ENCODE assay signal across 24 mouse cellular contexts in the genomic region with DNA sequence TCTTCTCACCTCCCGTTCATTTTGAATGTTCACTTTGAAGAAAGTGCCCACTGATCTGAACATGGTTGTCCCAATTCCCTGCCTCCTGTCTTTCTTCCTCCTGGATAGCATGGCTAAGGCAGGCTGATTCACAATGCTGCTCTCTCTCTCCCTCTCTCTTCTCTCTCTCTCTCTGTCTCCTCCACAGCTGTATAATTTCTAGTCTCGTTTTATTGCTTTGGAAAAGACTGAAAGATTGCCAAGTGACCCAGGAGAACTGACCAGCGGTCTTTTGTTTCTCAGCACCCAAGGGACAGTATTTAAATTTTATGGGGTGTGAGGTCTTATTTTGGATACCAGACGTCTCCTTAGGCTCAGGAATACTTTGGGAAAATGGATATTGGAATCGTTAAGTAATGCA.
DNase-seq lines count a peak whose midpoint lies in the region; ATAC-seq and TF ChIP-seq lines count a peak whose summit lies in the region.
"Had no signal": no experiment of that assay in that cellular context is flagged by ENCODE, and none has a peak within 500 bp of the region (broad histone marks: within the 10 kb centered on the region; RNA-seq: fewer than 3 reads in every experiment).

No protein-coding gene starts in this region.

- H3K4me3 ChIP-seq in kidney, embryonic 15.5 days (replicated peaks), result no peak overlapping the region
- H3K4me3 ChIP-seq in lung, embryonic 15.5 days, result no peak overlapping the region
- no peak overlapping the region for H3K4me3 ChIP-seq in limb, embryonic 14.5 days (replicated peaks; ENCODE audit: low read length)
- H3K4me3 ChIP-seq: forebrain, embryonic 10.5 days; forebrain, embryonic 13.5 days; gastrocnemius, adult 2 months; hindbrain, embryonic 12.5 days had no signal

- H3K27ac ChIP-seq in kidney, embryonic 15.5 days, result peak overlapping the region; percentile 56
- H3K27ac ChIP-seq in lung, embryonic 15.5 days, result no peak overlapping the region
- no peak overlapping the region for H3K27ac ChIP-seq in limb, embryonic 14.5 days (replicated peaks; ENCODE audit: low read depth, low read length)
- H3K27ac ChIP-seq: forebrain, embryonic 10.5 days; forebrain, embryonic 13.5 days; gastrocnemius, adult 2 months; hindbrain, embryonic 12.5 days had no signal

- no peaks in the 10 kb centered on the region for H3K27me3 ChIP-seq in kidney, embryonic 15.5 days
- H3K27me3 ChIP-seq in lung, embryonic 15.5 days, result no peaks in the 10 kb centered on the region
- no peaks in the 10 kb centered on the region for H3K27me3 ChIP-seq in limb, embryonic 14.5 days (ENCODE audit: control insufficient read depth, insufficient read depth, low read length)
- H3K27me3 ChIP-seq: CH12.LX; forebrain, embryonic 13.5 days; hindbrain, embryonic 12.5 days had no signal

- peak; percentile 75 for ATAC-seq in kidney, embryonic 15.5 days (replicated peaks; ENCODE audit: low FRiP score)
- ATAC-seq in lung, embryonic 15.5 days (ENCODE audit: borderline replicate concordance, extremely low read depth, low FRiP score, low TSS enrichment), result peak; percentile 75; the same call in 1 of the 2 replicates
- ATAC-seq in limb, embryonic 14.5 days (ENCODE audit: low FRiP score, low read depth), result peak; percentile 51; the same call in 1 of the 2 replicates
- ATAC-seq: forebrain, embryonic 13.5 days; forebrain, embryonic 16.5 days; Patski had no signal

- no peak for TF ChIP-seq POLR2A in limb, embryonic 14.5 days (IDR thresholded peaks at IDR 0.05; ENCODE audit: borderline replicate concordance, extremely low read depth, insufficient read depth, insufficient read length)

- no peak for DNase-seq in kidney, postnatal 25 days
- DNase-seq in kidney, postnatal 14 days, result peak; percentile 5
- DNase-seq in kidney, adult 11 months, result no peak
- DNase-seq in lung, postnatal 4 days, result no peak
- DNase-seq in limb, embryonic 14.5 days (ENCODE audit: low spot score), result peak; percentile 15
- DNase-seq: adrenal gland, postnatal 10 days; adrenal gland, postnatal 36 days; B cell, adult 2 months; cerebellum, adult 18-20 months; cerebellum, adult 9-10 months; cerebellum, postnatal 14 days; gastrocnemius, adult 2 months; gastrocnemius, postnatal 14 days; heart, adult 11 months had no signal

- no peak overlapping the region for H3K9ac ChIP-seq in kidney, embryonic 15.5 days
- no peak overlapping the region for H3K9ac ChIP-seq in lung, embryonic 15.5 days
- no peak overlapping the region for H3K9ac ChIP-seq in limb, embryonic 14.5 days (ENCODE audit: low read depth, low read length, severe bottlenecking)
- H3K9ac ChIP-seq: forebrain, embryonic 13.5 days; hindbrain, embryonic 12.5 days had no signal

- peak overlapping the region; percentile 16 for H3K4me2 ChIP-seq in kidney, embryonic 15.5 days
- H3K4me2 ChIP-seq in lung, embryonic 15.5 days, result no peak overlapping the region
- H3K4me2 ChIP-seq in limb, embryonic 14.5 days (replicated peaks; ENCODE audit: low read depth, low read length, severe bottlenecking), result no peak overlapping the region
- H3K4me2 ChIP-seq: forebrain, embryonic 13.5 days; heart, embryonic 11.5 days; hindbrain, embryonic 12.5 days had no signal

- peaks cover 23% of the 10 kb centered on the region for H3K4me1 ChIP-seq in kidney, embryonic 15.5 days
- H3K4me1 ChIP-seq in lung, embryonic 15.5 days, result 0 out of 2 replicates have a peak, but pooled peaks cover 8% of the 10 kb centered on the region
- peaks cover 6% of the 10 kb centered on the region; the same call in 1 of the 2 replicates for H3K4me1 ChIP-seq in limb, embryonic 14.5 days (ENCODE audit: control insufficient read depth, insufficient read depth, low read length)
- H3K4me1 ChIP-seq: hindbrain, embryonic 12.5 days had no signal

- H3K9me3 ChIP-seq in kidney, embryonic 15.5 days (replicated peaks), result no peaks in the 10 kb centered on the region
- no peaks in the 10 kb centered on the region for H3K9me3 ChIP-seq in lung, embryonic 15.5 days
- no peaks in the 10 kb centered on the region for H3K9me3 ChIP-seq in limb, embryonic 14.5 days (ENCODE audit: control insufficient read depth, low read length)
- H3K9me3 ChIP-seq: forebrain, embryonic 10.5 days; forebrain, embryonic 13.5 days; G1E; hindbrain, embryonic 12.5 days had no signal

- no peaks in the 10 kb centered on the region for H3K36me3 ChIP-seq in kidney, embryonic 15.5 days
- no peaks in the 10 kb centered on the region for H3K36me3 ChIP-seq in lung, embryonic 15.5 days
- H3K36me3 ChIP-seq in limb, embryonic 14.5 days (ENCODE audit: control insufficient read depth, insufficient read depth, low read length), result no peaks in the 10 kb centered on the region
- H3K36me3 ChIP-seq: forebrain, embryonic 10.5 days; G1E; hindbrain, embryonic 12.5 days had no signal

- WGBS in kidney, embryonic 15.5 days, result 23% methylated on average over 5 of the region's 5 CpGs
- WGBS in lung, embryonic 15.5 days, result 37% methylated on average over 5 of the region's 5 CpGs
- 28% methylated on average over 5 of the region's 5 CpGs for WGBS in limb, embryonic 14.5 days

Comparison
In these comparisons a context has a peak if more than half of its experiments do, and no peak if none do; other contexts are left out.
1. DNase-seq: peak in kidney, postnatal 14 days (single experiment) and limb, embryonic 14.5 days (single experiment); none in kidney, postnatal 25 days (0 of 2), kidney, adult 11 months (single experiment) and lung, postnatal 4 days (0 of 2).
2. Peak in every context shown above with its lines, with median percentiles within 50 percentile points of each other: ATAC-seq.